Mouse (Mus musculus): ENCODE data around the gene Cnr2. TPM values are rescaled to one million over a fixed set of nuclear protein-coding genes. Genes with fewer than 3 reads are reported as not detected.

The Cnr2 gene
- polyA plus RNA-seq, 1 experiment from 2014 or later, result 0.06 TPM

- Histone ChIP-seq H3K4me2 (ENCODE audit: low read length) (no peak overlapping the region), H3K4me1 (ENCODE audit: control insufficient read depth, insufficient read depth, low read length) (0 out of 2 replicates have a peak, but pooled peaks cover 2% of the 10 kb centered on the region), H3K9me3 (replicated peaks; ENCODE audit: control insufficient read depth, low read length, poor library complexity, severe bottlenecking) (no peaks in the 10 kb centered on the region), H3K9ac (ENCODE audit: low read depth, low read length) (no peak overlapping the region), H3K27ac (ENCODE audit: low read length) (no peak overlapping the region), H3K4me3 (ENCODE audit: low read depth, low read length) (no peak overlapping the region), H3K36me3 (ENCODE audit: control insufficient read depth, insufficient read depth, low read length) (no peaks in the 10 kb centered on the region), H3K27me3 (ENCODE audit: control insufficient read depth, insufficient read depth, low read depth, low read length) (no peaks in the 10 kb centered on the region)
- ATAC-seq, result no peak
- WGBS, result 79% methylated on average over 13 of the region's 13 CpGs
Measured at GRCm38 (mm10) chr4:135909326-135910066, 14.3 kb downstream of the Cnr2 start.

- no peak overlapping the region for H3K9ac ChIP-seq (ENCODE audit: low read depth, low read length)
- 68% methylated on average over 7 of the region's 7 CpGs for WGBS
- no peak overlapping the region for H3K4me3 ChIP-seq (ENCODE audit: low read depth, low read length)
- 0 out of 2 replicates have a peak, but pooled peaks cover 2% of the 10 kb centered on the region for H3K4me1 ChIP-seq (ENCODE audit: control insufficient read depth, insufficient read depth, low read length)
- H3K36me3 ChIP-seq (ENCODE audit: control insufficient read depth, insufficient read depth, low read length), result no peaks in the 10 kb centered on the region
- H3K27ac ChIP-seq (ENCODE audit: low read length), result no peak overlapping the region
- H3K9me3 ChIP-seq (replicated peaks; ENCODE audit: control insufficient read depth, low read length, poor library complexity, severe bottlenecking), result no peaks in the 10 kb centered on the region
- no peaks in the 10 kb centered on the region for H3K27me3 ChIP-seq (ENCODE audit: control insufficient read depth, insufficient read depth, low read depth, low read length)
- H3K4me2 ChIP-seq (ENCODE audit: low read length), result no peak overlapping the region
- ATAC-seq, result no peak
Measured at GRCm38 (mm10) chr4:135911531-135911930, 16.3 kb downstream of the Cnr2 start.

- no peak overlapping the region for H3K4me2 ChIP-seq (ENCODE audit: low read length)
- no peak overlapping the region for H3K27ac ChIP-seq (ENCODE audit: low read length)
- no peaks in the 10 kb centered on the region for H3K36me3 ChIP-seq (ENCODE audit: control insufficient read depth, insufficient read depth, low read length)
- WGBS, result 50% methylated on average over 3 of the region's 3 CpGs
- H3K27me3 ChIP-seq (ENCODE audit: control insufficient read depth, insufficient read depth, low read depth, low read length), result no peaks in the 10 kb centered on the region
- no peak overlapping the region for H3K9ac ChIP-seq (ENCODE audit: low read depth, low read length)
- no peak for ATAC-seq
- H3K4me3 ChIP-seq (ENCODE audit: low read depth, low read length), result no peak overlapping the region
- no peaks in the 10 kb centered on the region for H3K9me3 ChIP-seq (replicated peaks; ENCODE audit: control insufficient read depth, low read length, poor library complexity, severe bottlenecking)
- H3K4me1 ChIP-seq (ENCODE audit: control insufficient read depth, insufficient read depth, low read length), result 0 out of 2 replicates have a peak, but pooled peaks cover 2% of the 10 kb centered on the region
Measured at GRCm38 (mm10) chr4:135912164-135912563, 17.0 kb downstream of the Cnr2 start.

GRCm38 (mm10) chr4:135912835-135913234 lies 17.6 kb downstream of the Cnr2 start:
- 0 out of 2 replicates have a peak, but pooled peaks have one; percentile 66 for ATAC-seq
- H3K36me3 ChIP-seq (ENCODE audit: control insufficient read depth, insufficient read depth, low read length), result no peaks in the 10 kb centered on the region
- H3K4me1 ChIP-seq (ENCODE audit: control insufficient read depth, insufficient read depth, low read length), result 0 out of 2 replicates have a peak, but pooled peaks cover 2% of the 10 kb centered on the region
- H3K4me3 ChIP-seq (ENCODE audit: low read depth, low read length), result no peak overlapping the region
- peak overlapping the region; percentile 21; the same call in 1 of the 2 replicates for H3K9ac ChIP-seq (ENCODE audit: low read depth, low read length)
- 24% methylated on average over 2 of the region's 3 CpGs for WGBS
- no peak overlapping the region for H3K4me2 ChIP-seq (ENCODE audit: low read length)
- H3K9me3 ChIP-seq (replicated peaks; ENCODE audit: control insufficient read depth, low read length, poor library complexity, severe bottlenecking), result no peaks in the 10 kb centered on the region
- peak overlapping the region; percentile 45 for H3K27ac ChIP-seq (ENCODE audit: low read length)
- no peaks in the 10 kb centered on the region for H3K27me3 ChIP-seq (ENCODE audit: control insufficient read depth, insufficient read depth, low read depth, low read length)

GRCm38 (mm10) chr4:135913433-135913832 lies 18.2 kb downstream of the Cnr2 start:
- Histone ChIP-seq H3K4me3 (ENCODE audit: low read depth, low read length) (no peak overlapping the region), H3K4me2 (ENCODE audit: low read length) (no peak overlapping the region), H3K27ac (ENCODE audit: low read length) (no peak overlapping the region), H3K9ac (ENCODE audit: low read depth, low read length) (no peak overlapping the region), H3K4me1 (ENCODE audit: control insufficient read depth, insufficient read depth, low read length) (0 out of 2 replicates have a peak, but pooled peaks cover 2% of the 10 kb centered on the region), H3K27me3 (ENCODE audit: control insufficient read depth, insufficient read depth, low read depth, low read length) (no peaks in the 10 kb centered on the region), H3K9me3 (replicated peaks; ENCODE audit: control insufficient read depth, low read length, poor library complexity, severe bottlenecking) (no peaks in the 10 kb centered on the region), H3K36me3 (ENCODE audit: control insufficient read depth, insufficient read depth, low read length) (no peaks in the 10 kb centered on the region)
- 73% methylated on average over 4 of the region's 4 CpGs for WGBS
- no peak for ATAC-seq

- Histone ChIP-seq H3K4me3 (ENCODE audit: low read depth, low read length) (no peak overlapping the region), H3K9ac (ENCODE audit: low read depth, low read length) (no peak overlapping the region), H3K27ac (ENCODE audit: low read length) (no peak overlapping the region), H3K4me2 (ENCODE audit: low read length) (no peak overlapping the region), H3K27me3 (ENCODE audit: control insufficient read depth, insufficient read depth, low read depth, low read length) (no peaks in the 10 kb centered on the region), H3K9me3 (replicated peaks; ENCODE audit: control insufficient read depth, low read length, poor library complexity, severe bottlenecking) (no peaks in the 10 kb centered on the region), H3K4me1 (ENCODE audit: control insufficient read depth, insufficient read depth, low read length) (peaks cover 8% of the 10 kb centered on the region), H3K36me3 (ENCODE audit: control insufficient read depth, insufficient read depth, low read length) (no peaks in the 10 kb centered on the region; the same call in 1 of the 2 replicates)
- ATAC-seq, result no peak
- 91% methylated on average over 13 of the region's 13 CpGs for WGBS
Measured at GRCm38 (mm10) chr4:135918635-135919279, 23.6 kb downstream of the Cnr2 start.

GRCm38 (mm10) chr4:135919280-135919639 lies 24.1 kb downstream of the Cnr2 start:
- Histone ChIP-seq H3K9ac (ENCODE audit: low read depth, low read length) (no peak overlapping the region), H3K27me3 (ENCODE audit: control insufficient read depth, insufficient read depth, low read depth, low read length) (no peaks in the 10 kb centered on the region), H3K36me3 (ENCODE audit: control insufficient read depth, insufficient read depth, low read length) (no peaks in the 10 kb centered on the region; the same call in 1 of the 2 replicates), H3K9me3 (replicated peaks; ENCODE audit: control insufficient read depth, low read length, poor library complexity, severe bottlenecking) (no peaks in the 10 kb centered on the region), H3K4me1 (ENCODE audit: control insufficient read depth, insufficient read depth, low read length) (peaks cover 8% of the 10 kb centered on the region), H3K4me2 (ENCODE audit: low read length) (no peak overlapping the region), H3K27ac (ENCODE audit: low read length) (no peak overlapping the region), H3K4me3 (ENCODE audit: low read depth, low read length) (no peak overlapping the region)
- WGBS, result 93% methylated on average over 3 of the region's 3 CpGs
- ATAC-seq, result no peak

- ATAC-seq, result peak; percentile 97
- peaks cover 1% of the 10 kb centered on the region; the same call in 1 of the 2 replicates for H3K36me3 ChIP-seq (ENCODE audit: control insufficient read depth, insufficient read depth, low read length)
- H3K4me1 ChIP-seq (ENCODE audit: control insufficient read depth, insufficient read depth, low read length), result peaks cover 8% of the 10 kb centered on the region
- peak within 1 kb of the TSS; percentile 76 for H3K27ac ChIP-seq (ENCODE audit: low read length)
- H3K9me3 ChIP-seq (replicated peaks; ENCODE audit: control insufficient read depth, low read length, poor library complexity, severe bottlenecking), result no peaks in the 10 kb centered on the region
- H3K27me3 ChIP-seq (ENCODE audit: control insufficient read depth, insufficient read depth, low read depth, low read length), result no peaks in the 10 kb centered on the region
- H3K4me3 ChIP-seq (ENCODE audit: low read depth, low read length), result peak within 1 kb of the TSS; percentile 57
- 1% methylated on average over 58 of the region's 60 CpGs for WGBS
- peak within 1 kb of the TSS; percentile 74 for H3K9ac ChIP-seq (ENCODE audit: low read depth, low read length)
- peak within 1 kb of the TSS; percentile 91 for H3K4me2 ChIP-seq (ENCODE audit: low read length)
Measured at GRCm38 (mm10) chr4:135920304-135921241, 25.4 kb downstream of the Cnr2 start, which contains the start of gene Fuca1. Fuca1 (plus strand) TSS chr4:135920735.

Data from midbrain, embryonic 16.5 days (tissue).